Mouse (Mus musculus) midbrain, embryonic 14.5 days (tissue): Measurements from ENCODE around the gene Mrpl53. TPM values are rescaled to one million over a fixed set of nuclear protein-coding genes. Genes with fewer than 3 reads are reported as not detected.
A peak's percentile ranks its signal among the peaks of the same experiment; 100 is the strongest.

Source experiments
- ATAC-seq: fragments of 200-750 bp; cut with Nextera tagmentation; 2 replicates; pipeline ENCODE4 v1.8.0; 2017; ENCODE audit warnings: moderate number of reproducible peaks, moderate library complexity; ENCODE audit not compliant: low FRiP score, low TSS enrichment
- DNase-seq: peaks from one replicate; pipeline ENCODE4 v3.0.0-alpha.2; 2015
- H3K27ac ChIP-seq: fragments of 300-500 bp; sonication (generic); replicated peaks from 2 replicates; pipeline ENCODE4 v1.5.1; 2014; ENCODE audit warnings: mild to moderate bottlenecking, low read depth, low read length, moderate library complexity
- H3K27me3 ChIP-seq: fragments of 300-500 bp; sonication (generic); 2 replicates; pipeline ENCODE4 v1.6.1; 2014; ENCODE audit warnings: low read length, control low read depth, mixed read lengths; ENCODE audit not compliant: control insufficient read depth, insufficient read depth
- H3K36me3 ChIP-seq: fragments of 300-500 bp; sonication (generic); 2 replicates; pipeline ENCODE4 v1.6.1; 2014; ENCODE audit warnings: low read length, control low read depth; ENCODE audit not compliant: control insufficient read depth, insufficient read depth
- H3K4me1 ChIP-seq: fragments of 300-500 bp; sonication (generic); 2 replicates; pipeline ENCODE4 v1.6.1; 2014; ENCODE audit warnings: mild to moderate bottlenecking, antibody characterized with exemption, low read length, control low read depth; ENCODE audit not compliant: control insufficient read depth, insufficient read depth
- H3K4me2 ChIP-seq: fragments of 300-500 bp; sonication (generic); 2 replicates; pipeline ENCODE4 v1.6.1; 2014; ENCODE audit warnings: mild to moderate bottlenecking, low read length, moderate library complexity
- H3K4me3 ChIP-seq: fragments of 300-500 bp; sonication (generic); replicated peaks from 2 replicates; pipeline ENCODE4 v1.5.1; 2014; ENCODE audit warnings: low read depth, low read length
- H3K9ac ChIP-seq: fragments of 300-500 bp; sonication (generic); replicated peaks from 2 replicates; pipeline ENCODE4 v1.6.1; 2014; ENCODE audit warnings: mild to moderate bottlenecking, low read length, moderate library complexity
- H3K9me3 ChIP-seq: fragments of 300-500 bp; sonication (generic); 2 replicates; pipeline ENCODE4 v1.6.1; 2016; ENCODE audit warnings: low read length, control low read depth, mixed read lengths; ENCODE audit not compliant: control insufficient read depth
- WGBS: fragments of 180-500 bp; shearing (Covaris S2); extraction: QIAGEN DNeasy Blood & Tissue Kit; methylation state at CpG from one replicate; pipeline ENCODE4 v1.1.7; 2014; 5-methylcytosine and 5-hydroxymethylcytosine counted together
- polyA plus RNA-seq: library from polyadenylated mRNA; unstranded; fragments of >200 nt; fragmentation: Nextera tagmentation; extraction: Ambion mirVana; gene quantifications from 2 replicates; pipeline ENCODE4 v1.2.1, GENCODE M21; 2014

Gene Mrpl53
- polyA plus RNA-seq, result 120 and 139 TPM in 2 replicates

DNA sequence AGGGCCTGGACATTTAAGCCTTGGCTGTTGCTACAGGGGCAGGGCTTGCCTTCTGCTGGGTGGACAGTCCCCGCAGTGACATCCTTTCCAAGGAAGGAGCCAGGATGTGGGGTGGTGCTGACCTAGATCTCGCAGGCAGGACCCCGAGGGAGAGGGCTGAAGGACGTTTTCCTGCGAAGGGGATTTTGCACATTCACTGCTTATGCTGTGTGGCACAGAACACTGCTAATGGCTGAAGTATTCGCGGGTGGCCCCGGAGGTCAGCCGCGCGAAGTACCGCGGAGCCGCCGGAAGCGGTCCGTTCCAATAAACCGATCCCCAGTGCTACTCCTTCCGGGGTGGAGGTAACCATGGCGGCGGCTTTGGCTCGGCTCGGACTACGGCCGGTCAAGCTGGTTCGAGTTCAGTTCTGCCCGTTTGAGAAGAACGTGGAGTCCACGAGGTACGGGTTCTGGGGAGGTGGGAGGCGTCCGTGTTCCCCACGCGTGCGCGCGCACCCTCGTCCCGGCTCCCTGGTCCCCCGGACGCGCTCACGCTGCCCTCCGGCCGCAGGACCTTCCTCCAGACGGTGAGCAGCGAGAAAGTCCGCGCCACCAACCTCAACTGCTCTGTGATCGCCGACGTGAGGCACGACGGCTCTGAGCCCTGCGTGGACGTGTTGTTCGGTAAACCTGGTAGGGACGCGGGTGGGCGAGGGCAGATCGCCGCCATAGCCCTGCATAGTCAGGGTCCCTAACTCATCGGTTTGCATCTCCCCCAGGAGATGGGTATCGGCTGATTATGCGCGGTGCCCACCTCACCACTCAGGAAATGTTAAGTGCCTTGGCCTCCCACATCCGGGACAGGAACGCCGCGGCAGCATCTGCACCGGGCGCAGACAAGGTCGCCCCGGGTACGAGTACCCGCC, at the start of gene Mrpl53:
Gene Mrpl53 (plus strand): TSS at position 279 of the 907 bp plus-strand sequence.
- H3K27me3 ChIP-seq, result no peaks in the 10 kb centered on the region
- WGBS, result under 1% methylated on average over 76 of the region's 76 CpGs

DNA sequence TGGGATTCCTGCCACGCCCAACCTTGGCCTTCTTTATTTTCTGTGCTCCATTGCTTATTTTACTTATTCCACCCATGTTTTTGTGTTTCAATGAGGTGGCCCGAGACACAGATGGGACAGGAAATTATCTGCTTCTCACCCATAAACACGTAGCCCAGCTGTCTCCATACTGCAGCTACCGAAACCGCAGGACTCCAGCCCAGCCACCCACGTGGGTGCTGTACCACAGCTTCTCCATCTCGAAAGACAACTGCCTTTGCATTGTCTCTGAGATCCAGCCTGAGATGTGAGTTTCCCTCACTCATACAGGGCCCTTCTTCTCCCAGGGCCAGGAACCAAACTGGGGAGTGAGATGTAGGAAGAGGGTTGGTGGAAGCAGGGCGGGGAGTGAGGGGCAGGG, 42.8 kb upstream of the Mrpl53 start:
- no peak for ATAC-seq
- 35% methylated on average over 8 of the region's 8 CpGs for WGBS
- no peak overlapping the region for H3K9ac ChIP-seq

More for the DNA sequence above, at the start of gene Mrpl53:
- Histone ChIP-seq H3K9me3 (no peaks in the 10 kb centered on the region), H3K36me3 (0 out of 2 replicates have a peak, but pooled peaks cover 8% of the 10 kb centered on the region), H3K4me3 (peak within 1 kb of the TSS; percentile 90), H3K4me2 (peak within 1 kb of the TSS; percentile 91), H3K9ac (peak within 1 kb of the TSS; percentile 88), H3K27ac (peak within 1 kb of the TSS; percentile 83), H3K4me1 (peaks cover 20% of the 10 kb centered on the region)
- DNase-seq (peak; percentile 89), ATAC-seq (peak; percentile 90)

DNA sequence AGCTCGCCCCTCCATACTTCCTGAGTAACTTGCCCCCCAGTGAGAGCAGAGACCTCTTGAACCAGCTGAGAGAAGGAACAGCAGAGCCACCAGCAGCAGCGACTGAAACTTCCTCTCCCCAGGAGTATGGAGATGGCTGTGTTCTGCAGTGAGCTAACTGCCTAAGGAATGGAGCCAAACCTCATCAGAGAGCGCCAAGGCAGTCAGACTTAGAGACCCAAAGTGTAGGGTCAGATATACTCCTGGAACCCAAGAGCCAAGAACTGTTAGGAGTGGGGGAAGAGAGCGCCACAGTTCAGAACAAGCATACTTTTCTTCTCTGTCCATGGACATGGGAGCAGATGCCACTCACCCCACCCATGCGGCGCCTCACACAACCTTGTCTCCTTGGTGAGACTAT, 42.4 kb upstream of the Mrpl53 start:
- no peak overlapping the region for H3K4me2 ChIP-seq
- no peak for ATAC-seq
- 0 out of 2 replicates have a peak, but pooled peaks cover 3% of the 10 kb centered on the region for H3K4me1 ChIP-seq
- peaks cover 90% of the 10 kb centered on the region for H3K27me3 ChIP-seq
- H3K4me3 ChIP-seq, result no peak overlapping the region
- H3K9ac ChIP-seq, result no peak overlapping the region
- 28% methylated on average over 6 of the region's 6 CpGs for WGBS
- no peaks in the 10 kb centered on the region for H3K9me3 ChIP-seq
- H3K27ac ChIP-seq, result no peak overlapping the region
- no peaks in the 10 kb centered on the region for H3K36me3 ChIP-seq
- DNase-seq, result no peak

More for the DNA sequence above, 42.8 kb upstream of the Mrpl53 start:
- Histone ChIP-seq H3K4me3 (no peak overlapping the region), H3K4me1 (0 out of 2 replicates have a peak, but pooled peaks cover 3% of the 10 kb centered on the region), H3K4me2 (no peak overlapping the region), H3K27ac (no peak overlapping the region), H3K9me3 (no peaks in the 10 kb centered on the region), H3K36me3 (no peaks in the 10 kb centered on the region), H3K27me3 (peaks cover 88% of the 10 kb centered on the region)
- no peak for DNase-seq

DNA sequence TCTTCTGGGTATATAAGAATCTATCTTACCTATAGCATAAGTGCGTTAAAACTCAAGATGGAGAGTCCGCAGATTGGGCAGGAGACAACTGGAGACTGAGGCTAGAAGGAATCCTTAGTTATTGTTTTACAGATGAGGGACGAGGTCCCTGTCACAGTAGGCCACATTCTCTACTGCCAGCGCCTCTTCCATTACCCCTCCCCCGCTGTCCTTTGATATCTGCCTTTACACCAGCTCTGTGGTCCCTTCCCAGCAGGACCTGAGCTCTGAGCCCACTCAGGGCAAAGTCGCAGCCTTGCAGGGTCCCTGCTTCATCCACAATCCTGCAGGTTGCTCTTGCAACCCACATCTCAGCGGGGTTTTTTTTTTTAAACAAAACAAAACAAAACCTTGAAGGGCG, 40.6 kb upstream of the Mrpl53 start:
- Histone ChIP-seq H3K4me1 (0 out of 2 replicates have a peak, but pooled peaks cover 3% of the 10 kb centered on the region), H3K4me2 (no peak overlapping the region), H3K9ac (no peak overlapping the region), H3K27ac (no peak overlapping the region), H3K36me3 (no peaks in the 10 kb centered on the region), H3K27me3 (peaks cover 93% of the 10 kb centered on the region), H3K4me3 (peak overlapping the region; percentile 12; the same call in 1 of the 2 replicates), H3K9me3 (no peaks in the 10 kb centered on the region)
- DNase-seq (no peak), ATAC-seq (no peak)
- 1% methylated on average over 8 of the region's 8 CpGs for WGBS

DNA sequence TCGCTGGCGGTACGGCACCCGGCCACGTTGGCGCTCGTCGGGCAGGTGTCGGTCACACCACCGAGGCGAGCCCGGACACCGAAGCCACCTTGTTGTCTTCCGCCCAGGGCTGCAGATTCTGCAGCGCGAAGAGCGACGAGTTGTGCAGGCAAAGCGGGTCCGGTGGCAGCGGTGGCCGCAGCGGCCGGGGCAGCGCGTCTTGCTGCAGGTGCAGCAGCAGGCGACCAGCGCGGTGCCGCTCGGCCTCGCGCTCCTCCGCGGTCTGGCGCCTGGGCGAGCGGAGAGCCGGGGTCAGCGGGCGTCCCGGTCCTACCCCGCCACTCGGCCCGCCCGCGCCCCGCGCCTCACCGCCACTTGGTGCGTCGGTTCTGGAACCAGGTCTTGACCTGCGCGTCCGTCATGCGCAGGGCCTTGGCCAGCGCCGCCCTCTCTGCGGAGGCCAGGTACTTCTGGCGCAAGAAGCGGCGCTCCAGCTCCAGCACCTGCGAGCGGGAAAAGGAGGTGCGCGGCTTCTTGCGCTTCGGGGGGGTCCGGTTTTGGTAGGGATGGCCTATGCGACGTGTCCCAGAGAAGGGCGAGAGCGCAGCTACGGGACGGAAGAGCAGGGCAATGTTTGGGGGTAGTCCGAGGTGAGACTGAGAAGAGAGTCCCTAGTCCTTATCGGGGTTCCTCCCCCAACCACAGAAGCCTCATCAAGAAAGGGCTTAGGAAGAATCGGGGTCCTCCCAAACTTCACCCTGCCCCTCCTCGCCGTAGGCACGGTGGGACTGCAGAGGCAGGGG, 39.9 kb upstream of the Mrpl53 start:
- DNase-seq, result no peak

DNA sequence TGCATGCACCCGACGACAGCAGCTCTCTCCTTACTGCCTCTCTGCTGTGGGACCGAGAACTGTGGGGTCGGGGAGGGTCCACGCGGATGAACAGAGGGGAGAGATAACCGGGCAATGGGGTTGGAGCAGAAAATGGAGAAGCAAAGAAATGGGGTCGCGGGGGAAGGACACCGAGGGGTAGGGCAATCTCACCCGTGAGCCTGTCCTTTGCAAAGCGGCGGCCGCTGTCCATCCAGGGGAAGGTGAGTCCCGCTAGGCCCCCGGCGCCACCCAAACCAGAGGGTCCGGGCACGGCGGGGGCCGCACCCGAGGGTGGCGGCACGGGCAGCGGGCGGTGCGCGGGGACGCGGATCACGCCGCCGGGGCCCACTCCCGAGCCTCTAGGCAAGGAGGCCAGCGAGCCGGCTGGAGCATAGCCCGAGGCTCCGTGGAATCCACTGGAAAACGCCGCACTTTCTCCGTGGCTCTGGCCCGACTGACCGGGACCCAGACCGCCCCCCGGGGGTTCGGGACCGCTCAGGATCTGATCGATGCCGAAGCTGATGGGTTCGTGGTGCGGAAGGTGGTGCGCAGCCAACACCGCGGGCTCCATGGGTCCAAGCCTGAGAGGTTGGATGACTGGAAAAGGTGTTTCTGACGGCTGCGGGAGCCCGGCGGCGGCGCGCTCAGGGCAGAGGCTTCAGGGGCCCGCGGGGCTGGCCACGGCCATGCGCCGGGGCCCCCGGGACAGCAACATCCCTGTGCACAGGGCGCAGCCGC, 39.2 kb upstream of the Mrpl53 start:
- H3K27ac ChIP-seq, result no peak overlapping the region
- no peaks in the 10 kb centered on the region for H3K9me3 ChIP-seq
- no peak overlapping the region for H3K9ac ChIP-seq
- ATAC-seq (no peak), DNase-seq (no peak)
- H3K4me2 ChIP-seq, result 0 out of 2 replicates have a peak overlapping the region, but pooled peaks have one; percentile 10
- H3K27me3 ChIP-seq, result peaks cover 93% of the 10 kb centered on the region
- 0 out of 2 replicates have a peak, but pooled peaks cover 3% of the 10 kb centered on the region for H3K4me1 ChIP-seq
- under 1% methylated on average over 68 of the region's 69 CpGs for WGBS
- no peak overlapping the region for H3K4me3 ChIP-seq
- H3K36me3 ChIP-seq, result no peaks in the 10 kb centered on the region

More for the DNA sequence above, 39.9 kb upstream of the Mrpl53 start:
- Histone ChIP-seq H3K4me1 (0 out of 2 replicates have a peak, but pooled peaks cover 3% of the 10 kb centered on the region), H3K9me3 (no peaks in the 10 kb centered on the region), H3K4me2 (peak overlapping the region; percentile 33; the same call in 1 of the 2 replicates), H3K27ac (no peak overlapping the region), H3K27me3 (peaks cover 94% of the 10 kb centered on the region), H3K36me3 (no peaks in the 10 kb centered on the region), H3K4me3 (peak overlapping the region; percentile 12), H3K9ac (no peak overlapping the region)
- no peak for ATAC-seq
- under 1% methylated on average over 81 of the region's 81 CpGs for WGBS

DNA sequence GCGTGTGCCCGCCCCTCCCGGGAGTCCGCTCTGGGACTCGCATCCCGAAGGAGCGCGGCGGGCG, 38.8 kb upstream of the Mrpl53 start, which contains the start of gene Tlx2:
Gene Tlx2 (minus strand): TSS at position 47 of the 64 bp plus-strand sequence.
- Histone ChIP-seq H3K9me3 (no peaks in the 10 kb centered on the region), H3K4me3 (no peak within 1 kb of the TSS; the same call in 1 of the 2 replicates), H3K27ac (no peak within 1 kb of the TSS), H3K9ac (no peak within 1 kb of the TSS), H3K4me2 (0 out of 2 replicates have a peak within 1 kb of the TSS, but pooled peaks have one; percentile 10), H3K27me3 (peaks cover 93% of the 10 kb centered on the region), H3K4me1 (0 out of 2 replicates have a peak, but pooled peaks cover 3% of the 10 kb centered on the region), H3K36me3 (no peaks in the 10 kb centered on the region)
- DNase-seq (no peak), ATAC-seq (no peak)
- under 1% methylated on average over 10 of the region's 10 CpGs for whole genome bisulfite sequencing
